Mouse (Mus musculus): ENCODE results near the gene Mbnl2.
A peak's percentile ranks its signal among the peaks of the same experiment; 100 is the strongest.

The Mbnl2 gene

DNA sequence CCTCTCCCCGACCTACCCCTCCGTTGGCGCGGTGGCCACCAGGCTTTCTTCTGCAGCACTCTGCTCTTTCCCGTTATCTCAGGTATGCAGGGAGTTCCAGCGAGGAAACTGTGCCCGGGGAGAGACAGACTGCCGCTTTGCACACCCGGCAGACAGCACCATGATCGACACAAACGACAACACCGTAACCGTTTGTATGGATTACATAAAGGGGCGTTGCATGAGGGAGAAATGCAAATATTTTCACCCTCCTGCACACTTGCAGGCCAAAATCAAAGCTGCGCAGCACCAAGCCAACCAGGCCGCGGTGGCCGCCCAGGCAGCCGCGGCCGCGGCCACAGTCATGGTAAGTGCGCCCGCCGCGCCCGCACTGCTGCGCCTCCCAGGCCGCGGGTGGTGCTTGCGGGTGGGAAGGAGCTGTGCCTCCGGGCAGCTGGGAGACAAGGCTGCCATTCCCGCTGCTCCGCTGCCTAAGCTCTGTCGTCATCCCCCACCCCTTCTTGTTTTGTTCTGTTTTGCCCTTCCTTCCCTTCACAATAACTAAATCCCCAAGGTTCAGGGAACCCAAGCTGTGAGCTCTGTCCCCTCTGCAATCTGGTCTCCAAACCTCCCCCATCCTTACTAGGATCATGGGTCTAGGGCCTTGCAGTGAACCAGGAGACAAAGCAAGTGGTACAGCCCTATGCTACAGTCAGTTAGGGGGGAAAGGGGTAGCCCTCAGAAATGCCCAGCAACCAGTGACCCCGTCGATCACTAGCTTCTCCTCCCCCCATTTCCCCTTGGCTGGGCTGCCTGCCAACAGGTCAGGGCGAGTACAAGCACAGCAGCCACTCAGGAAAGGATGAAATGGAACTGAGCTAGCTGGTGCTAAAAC, 113.6 kb downstream of the Mbnl2 start:
- DNase-seq = peak; percentile 35 to 57

GRCm38 (mm10) chr14:120390231-120390944, 114.9 kb downstream of the Mbnl2 start:
- DNase-seq = peak in 1 of 2 experiments; percentile 34

GRCm38 (mm10) chr14:120391701-120392100, 116.2 kb downstream of the Mbnl2 start:
- DNase-seq = no peak

DNA sequence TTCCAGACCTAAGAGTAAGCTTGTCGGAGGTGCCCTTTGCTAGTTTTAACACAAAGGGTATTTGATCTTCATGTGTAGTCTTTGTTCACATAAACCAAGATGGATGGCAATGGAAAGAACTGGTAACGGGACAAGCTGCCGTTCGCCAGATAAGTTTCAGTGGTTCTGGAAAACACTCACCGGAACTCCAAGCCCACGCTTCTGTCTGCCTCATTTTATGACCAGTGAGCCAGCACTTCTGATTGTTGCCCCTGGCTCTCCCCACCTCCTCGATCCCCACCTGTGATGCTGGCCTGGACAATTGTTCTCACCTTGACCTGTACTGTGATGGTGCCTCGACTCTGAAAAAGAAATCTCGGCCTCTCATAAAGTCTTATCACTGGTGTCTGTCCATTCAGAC, 117.0 kb downstream of the Mbnl2 start:
- no peak for DNase-seq

GRCm38 (mm10) chr14:120393441-120393840, 118.0 kb downstream of the Mbnl2 start:
- no peak for DNase-seq

DNA sequence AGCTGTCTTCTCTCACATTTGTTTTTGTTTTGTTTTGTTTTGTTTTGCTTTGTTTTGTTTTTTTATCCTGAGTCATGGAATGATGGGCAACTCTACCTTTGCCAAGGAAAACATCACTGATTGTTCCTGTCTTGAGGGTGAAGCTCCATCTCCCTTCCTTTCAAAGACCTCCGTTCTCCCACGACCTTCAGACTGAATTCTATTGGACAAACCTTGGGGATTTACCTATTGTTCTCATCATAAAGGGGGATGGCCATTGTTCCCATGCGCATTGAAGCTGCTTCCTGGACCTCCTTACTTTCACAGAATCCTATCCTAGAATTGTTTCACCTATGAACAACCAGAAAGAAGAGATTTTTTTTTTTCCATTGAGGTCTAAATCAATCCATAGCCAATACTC, 118.7 kb downstream of the Mbnl2 start:
- no peak for DNase-seq

DNA sequence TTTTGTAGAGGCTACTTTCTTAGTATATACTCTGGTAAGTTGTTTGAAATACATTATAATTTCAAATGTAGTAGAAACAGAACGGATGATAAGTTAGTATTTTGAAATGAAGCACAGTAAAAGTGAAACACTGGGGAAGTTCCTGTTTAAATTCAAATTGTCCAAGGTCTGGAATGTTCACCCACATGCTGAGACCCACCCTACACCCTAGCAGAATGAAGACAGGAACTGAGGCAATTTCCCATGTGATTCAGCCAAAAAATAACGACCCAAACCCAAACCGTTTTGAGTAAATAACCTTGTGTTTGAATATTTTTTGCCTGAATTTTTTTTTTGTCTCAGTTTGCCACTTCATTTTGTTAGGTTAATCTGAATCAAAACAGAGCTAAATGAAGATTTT, 119.4 kb downstream of the Mbnl2 start:
- DNase-seq = no peak

- DNase-seq = peak; percentile 44 to 46
These were observed 120.0 kb downstream of the Mbnl2 start for GRCm38 (mm10) chr14:120395501-120395900.

GRCm38 (mm10) chr14:120397871-120398647, 122.6 kb downstream of the Mbnl2 start:
- peak; percentile 88 to 89 for DNase-seq

GRCm38 (mm10) chr14:120399614-120400013, 124.1 kb downstream of the Mbnl2 start:
- DNase-seq = no peak

- no peak for DNase-seq
These were observed 125.7 kb downstream of the Mbnl2 start for GRCm38 (mm10) chr14:120401158-120401557.

GRCm38 (mm10) chr14:120402715-120403114, 127.2 kb downstream of the Mbnl2 start:
- DNase-seq = no peak

GRCm38 (mm10) chr14:120404364-120404763, 128.9 kb downstream of the Mbnl2 start:
- no peak for DNase-seq

DNA sequence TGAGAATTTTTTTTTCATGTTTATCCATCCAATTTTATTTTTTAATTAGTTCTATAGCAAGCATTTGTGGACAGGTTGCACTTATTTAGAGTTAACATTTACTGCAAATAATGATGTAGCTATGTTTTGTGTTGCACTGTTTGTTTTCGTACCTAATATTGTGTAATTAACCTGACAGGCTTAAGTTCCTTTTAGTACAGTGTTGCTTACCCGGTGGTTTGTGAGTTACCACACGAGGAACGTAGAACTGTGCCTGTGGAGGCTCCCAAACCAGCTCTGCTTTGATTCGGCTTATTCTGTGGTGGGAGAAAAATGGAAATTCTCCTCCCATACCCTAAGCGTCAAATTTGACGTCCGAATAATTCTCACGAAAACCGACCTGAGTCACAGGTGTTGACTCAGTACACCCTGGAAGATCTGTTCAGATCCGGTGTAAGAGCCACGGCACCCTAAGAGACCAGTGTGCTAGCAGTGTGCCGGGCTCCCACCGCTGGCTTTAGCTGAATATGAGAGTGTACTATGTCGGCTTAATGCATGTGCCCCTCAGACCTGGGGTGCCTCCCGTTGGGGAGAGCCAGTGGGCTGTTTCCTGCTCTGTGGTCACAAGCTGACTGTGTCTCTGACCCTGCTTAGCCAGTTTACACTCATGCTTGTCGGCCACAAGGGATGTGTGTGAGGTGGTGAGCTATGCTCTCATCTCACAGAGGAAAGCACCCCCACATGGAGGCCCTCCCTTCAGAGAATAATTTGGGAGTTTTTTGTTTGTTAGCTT, 129.5 kb downstream of the Mbnl2 start:
- no peak for DNase-seq

- DNase-seq = no peak
These were observed 130.1 kb downstream of the Mbnl2 start for GRCm38 (mm10) chr14:120405597-120405996.

- DNase-seq = no peak
These were observed 130.8 kb downstream of the Mbnl2 start for GRCm38 (mm10) chr14:120406271-120406670.

DNA sequence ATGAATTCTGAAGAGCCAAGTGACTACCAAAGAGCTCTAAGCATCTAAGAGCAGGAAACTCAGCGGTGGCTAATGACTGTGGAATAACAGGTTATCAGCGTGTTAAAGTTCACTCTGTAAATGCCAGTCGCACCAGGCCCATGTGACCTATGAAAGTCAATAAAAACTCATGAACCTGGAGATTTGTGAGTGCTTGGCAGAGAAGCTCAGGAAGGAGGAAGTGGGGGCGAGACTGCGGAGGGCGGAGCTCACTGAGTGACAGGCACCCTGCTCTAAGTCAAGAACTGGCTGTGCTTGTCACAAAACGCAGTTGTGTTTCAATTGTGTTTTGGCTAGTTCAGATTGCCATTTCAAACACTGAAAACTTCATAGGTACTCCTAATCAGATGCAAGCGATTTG, 131.4 kb downstream of the Mbnl2 start:
- DNase-seq = no peak

GRCm38 (mm10) chr14:120409854-120410253, 134.4 kb downstream of the Mbnl2 start:
- DNase-seq = no peak

- peak; percentile 72 to 76 for DNase-seq
These were observed 141.4 kb downstream of the Mbnl2 start for GRCm38 (mm10) chr14:120416886-120417285.

- DNase-seq = no peak
These were observed 143.5 kb downstream of the Mbnl2 start for GRCm38 (mm10) chr14:120418964-120419363.

DNA sequence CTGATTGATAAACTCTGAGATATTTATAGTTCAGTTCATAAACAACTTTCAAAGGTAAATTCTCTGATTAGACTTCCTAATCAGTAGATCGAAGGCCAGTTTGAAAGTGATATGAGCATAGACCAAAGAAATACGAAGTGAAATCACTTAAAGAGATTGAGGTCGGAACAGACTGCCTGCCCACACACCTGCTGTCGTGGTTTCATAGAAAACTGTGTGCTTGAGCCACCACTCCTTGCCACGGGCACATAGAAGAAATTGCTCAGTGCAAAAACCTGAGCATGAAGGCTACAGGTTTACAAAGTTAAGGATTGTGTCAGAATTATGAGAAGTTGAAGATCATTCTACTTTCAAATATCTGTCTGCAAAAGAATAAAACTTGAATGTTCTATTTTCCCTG, 153.0 kb downstream of the Mbnl2 start:
- DNase-seq = no peak

GRCm38 (mm10) chr14:120432773-120433172, 157.3 kb downstream of the Mbnl2 start:
- DNase-seq = peak; percentile 38 to 50
